Mouse (Mus musculus): ENCODE results near the gene Gys1.
A peak's percentile ranks its signal among the peaks of the same experiment; 100 is the strongest.
"Not testable (repeated sequence)": the region's sequence is repeated elsewhere in the genome, so short reads cannot be mapped to it uniquely, and the experiment has no call there.

Gys1 gene

GRCm38 (mm10) chr7:45457204-45458060, 22.8 kb downstream of the Gys1 start:
- DNase-seq (ENCODE audit: low spot score), result no peak

DNA sequence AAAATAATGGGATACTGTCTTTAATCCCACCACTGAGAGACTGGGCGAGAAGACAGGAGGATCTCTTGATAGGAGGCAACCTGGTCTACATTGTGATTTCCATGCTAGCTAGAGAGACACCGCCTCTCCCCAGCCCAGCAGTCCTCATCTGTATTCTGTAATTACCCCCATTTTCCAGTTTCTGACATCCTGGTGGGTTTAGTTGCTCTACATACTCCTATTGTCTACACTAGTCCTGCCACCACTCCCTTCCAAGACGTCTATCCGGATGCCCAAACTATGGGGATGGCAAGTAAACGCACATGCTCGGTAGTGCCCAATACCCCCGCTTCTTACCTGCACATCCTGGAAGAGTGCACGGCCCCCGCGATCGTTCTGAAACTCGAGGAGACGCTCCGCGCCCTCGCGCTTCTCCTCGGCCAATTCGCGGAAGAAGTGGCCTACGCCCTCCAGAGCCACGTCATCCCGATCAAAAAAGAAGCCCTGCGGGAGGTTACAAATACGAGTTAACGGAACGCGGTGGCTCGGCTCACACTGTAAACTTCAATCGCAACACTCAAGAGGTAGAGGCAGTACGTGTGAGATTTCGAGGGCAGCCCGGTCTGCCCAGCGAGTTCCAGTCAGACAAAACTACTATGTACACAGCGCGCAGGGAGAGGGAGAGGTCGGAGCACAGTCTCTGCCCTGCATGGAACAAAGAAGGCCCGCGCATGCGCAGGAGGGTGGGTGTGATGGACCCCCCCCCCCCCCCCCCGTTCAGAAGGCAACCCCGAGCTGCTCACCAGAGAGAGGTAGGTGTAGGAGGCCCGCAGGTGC, 24.3 kb downstream of the Gys1 start:
- peak; percentile 80 for DNase-seq (ENCODE audit: low spot score)

- peak; percentile 97 for DNase-seq (ENCODE audit: low spot score)
Measured at GRCm38 (mm10) chr7:45459564-45460140, 25.0 kb downstream of the Gys1 start, which contains the start of gene Ftl1. Ftl1 (minus strand) TSS chr7:45459884.

DNA sequence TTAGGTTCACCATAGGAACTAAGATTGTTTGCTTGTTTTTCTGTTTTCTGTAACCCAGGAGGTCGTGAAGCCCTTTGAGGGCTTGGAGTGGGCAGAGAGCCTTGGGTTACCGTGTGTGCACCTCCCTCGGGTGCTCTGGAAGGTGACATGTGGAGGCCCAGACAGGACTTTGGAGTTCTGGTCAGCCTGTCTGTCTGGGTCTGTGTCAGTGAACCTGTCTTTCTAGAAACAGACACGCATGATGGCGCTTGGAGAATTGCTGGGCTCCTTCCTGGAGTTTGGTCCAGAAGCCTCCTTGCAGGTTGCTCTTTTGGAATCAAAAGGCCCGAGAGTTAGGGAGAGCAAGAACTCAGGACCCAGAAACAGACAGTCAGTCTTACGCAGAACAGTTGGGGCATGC, 25.7 kb downstream of the Gys1 start:
- DNase-seq (ENCODE audit: low spot score), result no peak

GRCm38 (mm10) chr7:45460860-45461314, 26.2 kb downstream of the Gys1 start:
- peak; percentile 84 for DNase-seq (ENCODE audit: low spot score)

- DNase-seq (ENCODE audit: low spot score), result no peak
Measured at GRCm38 (mm10) chr7:45461326-45461725, 26.7 kb downstream of the Gys1 start.

DNA sequence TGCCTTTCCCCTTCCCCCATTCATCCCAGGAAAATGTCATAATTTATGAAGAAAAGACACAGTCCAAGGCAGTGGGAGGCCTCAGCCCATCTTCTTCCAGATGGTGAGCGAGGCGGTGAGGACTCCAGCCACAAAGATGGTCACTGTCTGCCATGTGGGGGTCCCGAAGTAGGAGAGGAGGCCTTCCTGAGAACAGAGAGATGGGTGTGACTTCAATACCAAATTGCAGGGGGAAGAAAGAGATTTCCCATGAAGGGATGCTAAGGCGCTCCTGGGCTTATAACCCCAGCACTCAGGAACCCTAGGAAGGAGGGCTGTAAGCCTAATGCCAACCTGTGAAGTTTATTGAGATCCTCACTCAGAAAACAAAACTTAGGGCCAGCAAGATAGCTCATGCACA, 27.1 kb downstream of the Gys1 start:
- DNase-seq (ENCODE audit: low spot score), result no peak

GRCm38 (mm10) chr7:45462325-45462724, 27.7 kb downstream of the Gys1 start:
- DNase-seq (ENCODE audit: low spot score), result no peak

GRCm38 (mm10) chr7:45462868-45463267, 28.2 kb downstream of the Gys1 start:
- DNase-seq (ENCODE audit: low spot score), result not testable (repeated sequence)

DNA sequence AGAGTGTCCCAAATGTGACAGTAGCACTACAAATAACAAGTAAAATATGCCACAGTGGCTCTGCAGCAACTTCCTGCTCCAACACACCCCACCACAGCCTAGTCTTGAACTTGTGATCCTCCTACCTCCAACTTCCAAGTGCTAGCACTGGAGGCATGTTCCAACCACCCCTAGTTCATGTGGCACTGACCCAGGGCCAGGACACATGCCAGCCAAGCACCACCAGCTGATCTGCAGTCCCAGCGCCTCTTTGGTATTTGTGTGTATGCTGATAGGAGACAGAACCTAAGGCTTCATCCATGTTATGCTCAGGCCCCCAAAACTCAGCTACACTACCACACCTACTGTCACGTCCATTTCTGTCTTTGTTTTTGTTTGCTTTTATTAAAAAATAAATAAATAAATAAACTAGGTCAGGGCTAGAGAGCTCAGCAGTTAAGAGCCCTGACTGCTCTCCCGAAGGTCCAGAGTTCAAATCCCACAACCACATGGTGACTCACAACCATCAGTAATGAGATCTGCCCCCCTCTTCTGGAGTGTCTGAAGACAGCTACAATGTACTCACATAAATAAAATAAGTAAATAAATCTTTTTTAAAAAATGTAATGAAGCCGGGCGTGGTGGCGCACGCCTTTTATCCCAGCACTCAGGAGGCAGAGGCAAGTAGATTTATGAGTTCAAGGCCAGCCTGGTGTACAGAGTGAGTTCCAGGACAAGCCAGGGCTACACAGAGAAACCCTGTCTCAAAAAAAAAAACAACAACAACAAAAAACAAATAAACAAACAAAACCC, 29.5 kb downstream of the Gys1 start:
- no peak for DNase-seq (ENCODE audit: low spot score)

GRCm38 (mm10) chr7:45465112-45465511, 30.5 kb downstream of the Gys1 start:
- DNase-seq (ENCODE audit: low spot score), result no peak

GRCm38 (mm10) chr7:45465549-45465948, 30.9 kb downstream of the Gys1 start:
- no peak for DNase-seq (ENCODE audit: low spot score)

DNA sequence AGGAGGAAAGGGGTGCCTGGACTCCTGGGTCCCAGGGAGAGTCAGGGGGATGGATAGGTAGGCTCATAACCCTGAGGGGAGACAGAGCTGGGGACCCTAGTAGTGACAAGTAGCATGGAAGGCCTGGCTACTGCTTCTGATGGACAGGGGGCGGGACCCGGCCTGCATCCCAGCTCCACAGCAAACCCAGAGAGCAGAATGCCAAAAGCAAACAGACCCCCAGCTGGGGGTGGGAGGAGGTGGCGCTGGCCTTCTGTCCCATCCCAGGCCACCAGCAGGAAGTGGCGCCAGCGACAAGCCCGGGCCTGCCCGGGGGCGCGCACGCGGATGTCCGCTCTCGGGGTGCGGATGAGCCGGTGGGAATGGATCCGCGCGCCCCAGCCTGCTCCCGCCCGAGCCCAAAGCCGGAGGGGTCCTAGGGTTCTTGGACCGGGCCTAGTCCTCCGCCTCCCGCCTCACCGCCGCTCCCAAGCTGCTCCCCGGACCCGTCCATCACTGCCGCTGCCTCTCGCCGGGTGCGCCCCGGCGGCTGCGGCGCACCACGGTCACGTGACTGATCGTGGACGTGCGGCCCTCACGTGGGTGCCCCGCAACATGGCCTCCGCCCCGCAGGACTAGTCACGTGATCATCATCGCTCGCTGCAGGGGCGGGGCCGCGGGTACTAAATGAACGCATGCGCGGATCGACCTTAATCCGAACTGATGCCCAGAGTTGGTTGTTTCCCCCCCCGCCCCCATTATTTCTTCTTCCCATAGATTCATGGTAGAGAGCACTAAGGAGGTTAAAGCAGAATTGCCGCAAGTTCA, 31.8 kb downstream of the Gys1 start, which contains the start of gene Bax:
Gene Bax (minus strand): TSS at position 616 of the 807 bp plus-strand sequence.
- peak; percentile 96 for DNase-seq (ENCODE audit: low spot score)

DNA sequence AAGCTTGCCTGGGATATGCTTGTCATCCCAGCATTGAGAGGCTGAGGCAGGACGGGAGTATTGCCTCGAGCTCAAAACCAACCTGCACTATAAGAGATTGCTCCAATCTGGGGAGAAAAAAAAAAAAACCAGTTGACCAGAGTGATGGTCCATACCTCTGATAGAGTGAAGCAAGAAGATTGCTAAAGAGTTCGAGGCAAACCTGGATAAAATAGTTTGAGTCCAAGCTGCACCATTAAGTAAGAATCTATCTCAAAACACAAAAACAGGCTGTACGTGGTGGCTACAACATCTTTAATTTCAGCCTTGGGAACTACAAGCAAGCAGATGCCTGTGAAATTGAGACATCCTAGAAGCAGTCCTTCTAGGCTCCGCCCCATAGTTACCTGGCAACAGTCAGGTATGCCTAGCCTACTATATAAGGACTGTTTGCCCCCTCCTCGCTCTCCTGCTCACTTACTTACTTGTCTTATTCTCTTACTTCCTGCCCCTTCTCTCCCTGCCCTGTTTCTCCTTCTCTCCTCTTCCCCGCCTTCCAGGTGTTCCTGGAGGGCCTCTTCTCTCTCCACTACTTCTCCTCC, 32.5 kb downstream of the Gys1 start:
- no peak for DNase-seq (ENCODE audit: low spot score)

GRCm38 (mm10) chr7:45470869-45471268, 36.2 kb downstream of the Gys1 start:
- peak; percentile 84 for DNase-seq (ENCODE audit: low spot score)

GRCm38 (mm10) chr7:45475291-45475969, 40.8 kb downstream of the Gys1 start:
- DNase-seq (ENCODE audit: low spot score), result no peak

- no peak for DNase-seq (ENCODE audit: low spot score)
Measured at GRCm38 (mm10) chr7:45476453-45476852, 41.8 kb downstream of the Gys1 start.

- DNase-seq (ENCODE audit: low spot score), result peak; percentile 70
Measured at GRCm38 (mm10) chr7:45477003-45477402, 42.4 kb downstream of the Gys1 start.

DNA sequence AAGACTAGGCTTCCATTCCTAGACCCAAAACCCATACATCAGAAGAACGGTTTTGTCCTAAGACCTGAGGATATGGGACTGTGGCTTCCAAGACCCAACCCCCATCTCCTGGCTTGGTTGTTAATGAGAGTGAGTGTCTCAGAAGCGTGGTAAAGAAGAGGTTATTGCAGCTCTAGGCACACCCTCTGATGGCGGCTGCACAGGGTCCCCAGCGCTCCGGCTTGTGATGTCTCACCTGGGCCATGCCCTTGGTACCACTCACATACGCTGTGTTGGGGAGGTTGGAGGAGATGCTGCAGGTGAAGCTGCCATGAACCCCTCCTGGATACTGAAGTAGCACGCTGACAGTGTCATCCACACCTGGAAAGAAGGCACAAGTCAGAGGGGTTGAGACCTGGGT, 44.1 kb downstream of the Gys1 start:
- no peak for DNase-seq (ENCODE audit: low spot score)

DNA sequence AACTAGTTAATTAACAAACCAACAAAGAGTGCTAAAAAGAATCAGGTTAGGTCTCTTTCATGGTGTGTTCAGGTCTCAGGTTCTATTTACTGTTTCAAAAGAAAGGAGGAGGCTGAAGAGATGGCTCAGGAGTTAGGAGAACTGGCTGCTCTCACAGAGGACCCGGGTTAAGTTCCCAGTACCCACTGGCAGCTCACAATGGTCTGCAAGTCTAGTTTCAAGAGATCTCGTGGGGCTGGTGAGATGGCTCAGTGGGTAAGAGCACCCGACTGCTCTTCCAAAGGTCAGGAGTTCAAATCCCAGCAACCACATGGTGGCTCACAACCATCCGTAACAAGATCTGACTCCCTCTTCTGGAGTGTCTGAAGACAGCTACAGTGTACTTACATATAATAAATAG, 45.7 kb downstream of the Gys1 start:
- not testable (repeated sequence) for DNase-seq (ENCODE audit: low spot score)

All from urinary bladder, postnatal 14 days (tissue).